Mouse (Mus musculus): ENCODE measurements at regions not wholly inside any gene's neighbourhood (a gene's known extent, or its start where the extent isn't known, plus 50 kb on each side); places are given as distances from the start of the nearest gene placed in this dataset.

DNA sequence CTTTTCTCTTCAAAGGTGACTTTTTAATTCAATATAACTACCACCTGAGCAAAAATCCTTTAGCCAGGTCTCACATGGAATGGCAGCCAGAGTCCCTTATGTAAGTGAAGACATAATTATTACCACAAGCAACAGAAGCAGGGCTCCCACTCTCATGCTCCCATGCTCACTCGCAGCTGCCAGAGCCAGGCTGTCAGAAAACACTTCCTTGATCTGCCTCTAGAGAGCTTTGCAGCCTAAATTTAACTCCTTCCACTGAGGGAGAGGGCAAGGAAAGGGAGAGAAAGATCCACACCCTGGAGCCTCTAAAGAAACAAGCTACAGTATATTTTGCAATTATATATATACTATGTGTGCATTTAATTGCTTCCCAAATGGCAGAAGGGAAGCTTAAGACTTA lies 272.3 kb upstream of the Sgcd start:
- TF ChIP-seq CTCF (IDR thresholded peaks at IDR 0.05; ENCODE audit: control insufficient read depth, insufficient read depth, insufficient read length) (no peak), MAX (IDR thresholded peaks at IDR 0.05) (no peak), CEBPB (IDR thresholded peaks at IDR 0.05; ENCODE audit: low read depth) (no peak), USF1 (IDR thresholded peaks at IDR 0.05; ENCODE audit: low read depth) (no peak), MYOG (IDR thresholded peaks at IDR 0.05; ENCODE audit: control insufficient read depth, extremely low read depth, insufficient read length) (no peak)
